Mouse (Mus musculus): ENCODE measurements around the gene AI481877. TPM values are rescaled to one million over a fixed set of nuclear protein-coding genes. Genes with fewer than 3 reads are reported as not detected.

Gene AI481877
- total and polyA plus RNA-seq, 3 experiments = not detected

DNA sequence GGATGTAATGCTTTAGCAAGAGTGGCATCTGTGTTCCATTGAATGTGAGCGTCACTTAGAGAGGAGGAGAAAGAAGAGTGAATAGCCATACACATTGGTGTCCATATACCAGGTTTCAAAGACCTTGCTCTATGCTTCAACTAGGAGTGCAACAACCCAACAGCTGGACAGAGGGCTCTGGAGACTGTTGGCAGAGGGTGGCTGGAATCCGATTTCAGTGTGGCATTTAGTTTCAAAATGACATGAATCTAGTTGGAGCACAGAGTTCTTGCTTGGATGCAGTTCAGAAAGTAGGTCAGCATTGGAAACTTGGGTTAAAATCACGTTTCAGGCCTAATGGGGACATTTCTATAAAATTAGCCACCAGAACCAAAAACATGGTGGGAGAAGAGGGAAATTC is 123.6 kb downstream of the AI481877 start:
- no peak overlapping the region for H3K27ac ChIP-seq (ENCODE audit: insufficient read depth, low read depth)
- no peak overlapping the region for H3K9ac ChIP-seq (ENCODE audit: insufficient read depth, low read depth)
- H3K79me2 ChIP-seq (replicated peaks; ENCODE audit: control insufficient read depth, extremely low read depth, insufficient read depth, poor library complexity, severe bottlenecking) = peaks cover 3% of the 10 kb centered on the region; the same call in 1 of the 2 replicates
- dilution Hi-C loops (cut with MboI; ENCODE audit: extremely low pct_ligation_motif_present, extremely low pct_unique_long_range_greater_than_20kb, low sequenced_read_pairs) = no loop called here
- H3K36me3 ChIP-seq (replicated peaks in 1 of 2; ENCODE audit: control insufficient read depth in 1 of 2, insufficient read depth in 1 of 2, low read length in 1 of 2) = peaks cover 11 to 52% of the 10 kb centered on the region in 2 experiments
- TF ChIP-seq ZMIZ1 (IDR thresholded peaks at IDR 0.05; ENCODE audit: low read depth, low read length) = no peak
- TF ChIP-seq ELF1 (IDR thresholded peaks at IDR 0.05; ENCODE audit: low read depth, low read length) = no peak
- no peak for TF ChIP-seq TCF12 (IDR thresholded peaks at IDR 0.05; ENCODE audit: low read depth, low read length)
- TF ChIP-seq MYC (IDR thresholded peaks at IDR 0.05; ENCODE audit: low read depth, low read length) = no peak
- no peak for TF ChIP-seq ZC3H11A (IDR thresholded peaks at IDR 0.05; ENCODE audit: low read depth, low read length)
- TF ChIP-seq KAT2A (IDR thresholded peaks at IDR 0.05; ENCODE audit: insufficient replicate concordance, low read length) = no peak
- TF ChIP-seq BHLHE40 (IDR thresholded peaks at IDR 0.05; ENCODE audit: low read depth, low read length) = no peak
- H3K4me2 ChIP-seq (ENCODE audit: insufficient read depth, low read depth, poor library complexity, severe bottlenecking) = no peak overlapping the region
- peaks cover 0 to 2% of the 10 kb centered on the region in 2 experiments; a peak in 2 of 4 replicates for H3K4me1 ChIP-seq (ENCODE audit: control insufficient read depth in 1 of 2, insufficient read depth in 2 of 2)
- no peaks in the 10 kb centered on the region for H3K9me3 ChIP-seq (replicated peaks; ENCODE audit: low read length)
- no peak overlapping the region for H3K4me3 ChIP-seq (replicated peaks in 1 of 3; ENCODE audit: low read depth in 2 of 3, low read length in 2 of 3, poor library complexity in 1 of 3)
- in situ Hi-C loops (cut with MboI; ENCODE audit: low pct_ligation_motif_present, low pct_unique_long_range_greater_than_20kb, low sequenced_read_pairs) = no loop called here
- no peak for DNase-seq (ENCODE audit: extremely low read depth)
- H3K27me3 ChIP-seq (replicated peaks) = no peaks in the 10 kb centered on the region

DNA sequence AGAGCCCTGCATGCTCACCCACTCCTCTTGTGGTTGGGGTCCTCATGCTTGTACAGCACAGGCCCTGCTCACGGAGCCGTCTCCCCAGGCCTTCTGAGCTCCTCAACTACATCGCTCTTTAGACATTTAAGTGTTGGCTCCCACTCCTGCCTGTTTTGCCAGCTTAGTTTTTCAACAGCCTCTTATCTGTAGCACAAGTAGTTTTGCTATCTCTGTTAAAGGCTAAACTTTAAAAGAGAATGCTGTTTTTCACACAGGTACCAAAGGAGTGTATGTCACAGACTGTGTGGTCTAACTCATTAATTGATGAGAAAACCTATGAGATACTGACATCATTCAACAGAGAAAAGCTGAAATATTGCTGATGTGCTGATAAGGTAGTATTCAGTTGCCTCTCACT is 127.3 kb downstream of the AI481877 start:
- in situ Hi-C loops (cut with MboI; ENCODE audit: low pct_ligation_motif_present, low pct_unique_long_range_greater_than_20kb, low sequenced_read_pairs) = no loop called here
- dilution Hi-C loops (cut with MboI; ENCODE audit: extremely low pct_ligation_motif_present, extremely low pct_unique_long_range_greater_than_20kb, low sequenced_read_pairs) = no loop called here

DNA sequence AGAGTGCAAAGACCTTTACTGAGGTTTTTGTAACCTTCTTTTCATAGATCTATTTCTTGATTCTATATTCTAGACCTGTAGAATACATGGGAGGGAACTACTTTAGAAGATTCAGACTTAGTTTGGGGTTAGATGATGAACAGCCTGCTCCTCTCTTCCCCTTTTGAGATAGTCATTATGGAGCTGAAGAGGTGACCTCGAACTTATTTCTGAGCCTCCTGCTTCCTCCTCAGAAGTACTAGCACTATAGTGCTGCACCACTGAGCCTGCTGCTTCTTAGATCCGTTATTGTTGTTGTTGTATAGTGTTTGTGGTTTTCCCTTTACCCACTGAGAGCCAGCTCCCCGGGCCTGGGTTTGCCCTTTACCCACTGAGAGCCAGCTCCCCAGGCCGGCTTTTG is 129.1 kb downstream of the AI481877 start:
- DNase-seq (ENCODE audit: extremely low read depth) = no peak
- dilution Hi-C loops (cut with MboI; ENCODE audit: extremely low pct_ligation_motif_present, extremely low pct_unique_long_range_greater_than_20kb, low sequenced_read_pairs) (no loop called here), in situ Hi-C loops (cut with MboI; ENCODE audit: low pct_ligation_motif_present, low pct_unique_long_range_greater_than_20kb, low sequenced_read_pairs) (no loop called here)
- peaks cover 11% of the 10 kb centered on the region for H3K79me2 ChIP-seq (replicated peaks; ENCODE audit: control insufficient read depth, extremely low read depth, insufficient read depth, poor library complexity, severe bottlenecking)
- no peak overlapping the region for H3K27ac ChIP-seq (ENCODE audit: insufficient read depth, low read depth)
- H3K9me3 ChIP-seq (replicated peaks; ENCODE audit: low read length) = no peaks in the 10 kb centered on the region
- peak overlapping the region; percentile 71; the same call in 1 of the 2 replicates for H3K4me2 ChIP-seq (ENCODE audit: insufficient read depth, low read depth, poor library complexity, severe bottlenecking)
- peaks cover 16 to 55% of the 10 kb centered on the region in 2 experiments for H3K4me1 ChIP-seq (ENCODE audit: control insufficient read depth in 1 of 2, insufficient read depth in 2 of 2)
- H3K27me3 ChIP-seq (replicated peaks) = no peaks in the 10 kb centered on the region
- no peak overlapping the region for H3K4me3 ChIP-seq (replicated peaks in 1 of 3; ENCODE audit: low read depth in 2 of 3, low read length in 2 of 3, poor library complexity in 1 of 3)
- H3K36me3 ChIP-seq (replicated peaks in 1 of 2; ENCODE audit: control insufficient read depth in 1 of 2, insufficient read depth in 1 of 2, low read length in 1 of 2) = peaks cover 2 to 13% of the 10 kb centered on the region in 2 experiments
- TF ChIP-seq MXI1 (IDR thresholded peaks at IDR 0.05; ENCODE audit: low read depth, low read length) = no peak
- TF ChIP-seq ZMIZ1 (IDR thresholded peaks at IDR 0.05; ENCODE audit: low read depth, low read length) = no peak
- TF ChIP-seq POLR2A (IDR thresholded peaks at IDR 0.05; ENCODE audit: low read depth, low read length) = no peak
- no peak for TF ChIP-seq ZKSCAN1 (IDR thresholded peaks at IDR 0.05; ENCODE audit: borderline replicate concordance, low read depth, low read length)
- TF ChIP-seq USF1 (IDR thresholded peaks at IDR 0.05; ENCODE audit: low read depth, low read length) = no peak
- no peak for TF ChIP-seq MEF2A (IDR thresholded peaks at IDR 0.05; ENCODE audit: borderline replicate concordance, low read depth, low read length)
- TF ChIP-seq POLR2AphosphoS2 (IDR thresholded peaks at IDR 0.05; ENCODE audit: low read depth, low read length) = no peak
- TF ChIP-seq JUND (conservative IDR thresholded peaks at IDR 0.05; ENCODE audit: low read depth, low read length) = no peak
- no peak for TF ChIP-seq MAX (IDR thresholded peaks at IDR 0.05; ENCODE audit: low read length)
- TF ChIP-seq RAD21 (IDR thresholded peaks at IDR 0.05; ENCODE audit: low read depth, low read length) = no peak
- no peak for TF ChIP-seq UBTF (IDR thresholded peaks at IDR 0.05; ENCODE audit: low read depth, low read length)
- H3K9ac ChIP-seq (ENCODE audit: insufficient read depth, low read depth) = no peak overlapping the region

More for the DNA sequence above, 127.3 kb downstream of the AI481877 start:
- no peak overlapping the region for H3K27ac ChIP-seq (ENCODE audit: insufficient read depth, low read depth)
- no peak overlapping the region for H3K4me3 ChIP-seq (replicated peaks in 1 of 3; ENCODE audit: low read depth in 2 of 3, low read length in 2 of 3, poor library complexity in 1 of 3)
- no peaks in the 10 kb centered on the region for H3K27me3 ChIP-seq (replicated peaks)
- TF ChIP-seq CHD2 (IDR thresholded peaks at IDR 0.05; ENCODE audit: low read length) (no peak), HCFC1 (IDR thresholded peaks at IDR 0.05; ENCODE audit: low read depth, low read length) (no peak), ZC3H11A (IDR thresholded peaks at IDR 0.05; ENCODE audit: low read depth, low read length) (no peak), MAZ (IDR thresholded peaks at IDR 0.05; ENCODE audit: low read depth, low read length) (no peak), UBTF (IDR thresholded peaks at IDR 0.05; ENCODE audit: low read depth, low read length) (no peak), ELF1 (IDR thresholded peaks at IDR 0.05; ENCODE audit: low read depth, low read length) (no peak), POLR2A (IDR thresholded peaks at IDR 0.05; ENCODE audit: low read depth, low read length) (no peak), POLR2AphosphoS2 (IDR thresholded peaks at IDR 0.05; ENCODE audit: low read depth, low read length) (no peak), BHLHE40 (IDR thresholded peaks at IDR 0.05; ENCODE audit: low read depth, low read length) (no peak), IRF4 (IDR thresholded peaks at IDR 0.05; ENCODE audit: low read depth, low read length) (no peak), JUN (IDR thresholded peaks at IDR 0.05; ENCODE audit: insufficient read depth, low read depth, low read length) (no peak)
- DNase-seq (ENCODE audit: extremely low read depth) = no peak
- H3K9me3 ChIP-seq (replicated peaks; ENCODE audit: low read length) = no peaks in the 10 kb centered on the region
- no peak overlapping the region for H3K9ac ChIP-seq (ENCODE audit: insufficient read depth, low read depth)
- peaks cover 11% of the 10 kb centered on the region for H3K79me2 ChIP-seq (replicated peaks; ENCODE audit: control insufficient read depth, extremely low read depth, insufficient read depth, poor library complexity, severe bottlenecking)
- peaks cover 8 to 37% of the 10 kb centered on the region in 2 experiments for H3K4me1 ChIP-seq (ENCODE audit: control insufficient read depth in 1 of 2, insufficient read depth in 2 of 2)
- H3K36me3 ChIP-seq (replicated peaks in 1 of 2; ENCODE audit: control insufficient read depth in 1 of 2, insufficient read depth in 1 of 2, low read length in 1 of 2) = peaks cover 2 to 24% of the 10 kb centered on the region in 2 experiments
- no peak overlapping the region for H3K4me2 ChIP-seq (ENCODE audit: insufficient read depth, low read depth, poor library complexity, severe bottlenecking)

Measured in CH12.LX (cell line).